Mouse (Mus musculus): ENCODE results near the gene Gabpa. TPM values are rescaled to one million over a fixed set of nuclear protein-coding genes. Genes with fewer than 3 reads are reported as not detected.

The Gabpa gene
- polyA plus RNA-seq, 1 experiment, result 68.9 TPM

- peaks cover 20% of the 10 kb centered on the region for H3K4me1 ChIP-seq (ENCODE audit: control insufficient read depth, insufficient read depth, insufficient read length, low read length)
- no peak overlapping the region for H3K4me3 ChIP-seq (ENCODE audit: insufficient read depth, low read depth, low read length)
- H3K27ac ChIP-seq (replicated peaks; ENCODE audit: low read depth, low read length), result peak overlapping the region; percentile 78
Measured at GRCm38 (mm10) chr16:84825009-84825408, 9.7 kb upstream of the Gabpa start.

GRCm38 (mm10) chr16:84831696-84832095 is 3.0 kb upstream of the Gabpa start:
- H3K4me1 ChIP-seq (ENCODE audit: control insufficient read depth, insufficient read depth, insufficient read length, low read length), result peaks cover 11% of the 10 kb centered on the region
- no peak overlapping the region for H3K4me3 ChIP-seq (ENCODE audit: insufficient read depth, low read depth, low read length)
- peak overlapping the region; percentile 96 for H3K27ac ChIP-seq (replicated peaks; ENCODE audit: low read depth, low read length)

- Histone ChIP-seq H3K4me3 (ENCODE audit: insufficient read depth, low read depth, low read length) (no peak overlapping the region), H3K4me1 (ENCODE audit: control insufficient read depth, insufficient read depth, insufficient read length, low read length) (peaks cover 17% of the 10 kb centered on the region), H3K27ac (replicated peaks; ENCODE audit: low read depth, low read length) (no peak overlapping the region; the same call in 1 of the 2 replicates)
Measured at GRCm38 (mm10) chr16:84832736-84833135, 2.0 kb upstream of the Gabpa start.

GRCm38 (mm10) chr16:84834344-84834743 is 381 bp upstream of the Gabpa start:
- peaks cover 17% of the 10 kb centered on the region for H3K4me1 ChIP-seq (ENCODE audit: control insufficient read depth, insufficient read depth, insufficient read length, low read length)
- H3K4me3 ChIP-seq (ENCODE audit: insufficient read depth, low read depth, low read length), result peak overlapping the region; percentile 99
- peak overlapping the region; percentile 99 for H3K27ac ChIP-seq (replicated peaks; ENCODE audit: low read depth, low read length)

- peaks cover 13% of the 10 kb centered on the region for H3K4me1 ChIP-seq (ENCODE audit: control insufficient read depth, insufficient read depth, insufficient read length, low read length)
- H3K27ac ChIP-seq (replicated peaks; ENCODE audit: low read depth, low read length), result peak within 1 kb of the TSS; percentile 99
- peak within 1 kb of the TSS; percentile 99 for H3K4me3 ChIP-seq (ENCODE audit: insufficient read depth, low read depth, low read length)
Measured at GRCm38 (mm10) chr16:84835441-84835822, 707 bp downstream of the Gabpa start, which contains the start of gene Atp5j. Atp5j (minus strand) TSS chr16:84835625.

GRCm38 (mm10) chr16:84835823-84836743 is 1.4 kb downstream of the Gabpa start:
- Histone ChIP-seq H3K4me3 (ENCODE audit: insufficient read depth, low read depth, low read length) (peak overlapping the region; percentile 99), H3K27ac (replicated peaks; ENCODE audit: low read depth, low read length) (peak overlapping the region; percentile 96), H3K4me1 (ENCODE audit: control insufficient read depth, insufficient read depth, insufficient read length, low read length) (peaks cover 13% of the 10 kb centered on the region)

GRCm38 (mm10) chr16:84838576-84838975 is 3.9 kb downstream of the Gabpa start:
- H3K27ac ChIP-seq (replicated peaks; ENCODE audit: low read depth, low read length), result no peak overlapping the region
- H3K4me1 ChIP-seq (ENCODE audit: control insufficient read depth, insufficient read depth, insufficient read length, low read length), result 0 out of 2 replicates have a peak, but pooled peaks cover 6% of the 10 kb centered on the region
- no peak overlapping the region for H3K4me3 ChIP-seq (ENCODE audit: insufficient read depth, low read depth, low read length)

GRCm38 (mm10) chr16:84853492-84853891 is 18.8 kb downstream of the Gabpa start:
- Histone ChIP-seq H3K4me1 (ENCODE audit: control insufficient read depth, insufficient read depth, insufficient read length, low read length) (no peaks in the 10 kb centered on the region), H3K27ac (replicated peaks; ENCODE audit: low read depth, low read length) (no peak overlapping the region), H3K4me3 (ENCODE audit: insufficient read depth, low read depth, low read length) (no peak overlapping the region)

- H3K27ac ChIP-seq (replicated peaks; ENCODE audit: low read depth, low read length), result no peak overlapping the region
- H3K4me1 ChIP-seq (ENCODE audit: control insufficient read depth, insufficient read depth, insufficient read length, low read length), result no peaks in the 10 kb centered on the region
- no peak overlapping the region for H3K4me3 ChIP-seq (ENCODE audit: insufficient read depth, low read depth, low read length)
Measured at GRCm38 (mm10) chr16:84864656-84865055, 29.9 kb downstream of the Gabpa start.

GRCm38 (mm10) chr16:84873805-84874204 is 39.1 kb downstream of the Gabpa start:
- Histone ChIP-seq H3K4me1 (ENCODE audit: control insufficient read depth, insufficient read depth, insufficient read length, low read length) (no peaks in the 10 kb centered on the region), H3K27ac (replicated peaks; ENCODE audit: low read depth, low read length) (no peak overlapping the region), H3K4me3 (ENCODE audit: insufficient read depth, low read depth, low read length) (no peak overlapping the region)

GRCm38 (mm10) chr16:84875012-84875717 is 40.4 kb downstream of the Gabpa start:
- no peak overlapping the region for H3K4me3 ChIP-seq (ENCODE audit: insufficient read depth, low read depth, low read length)

GRCm38 (mm10) chr16:84875718-84876035 is 41.0 kb downstream of the Gabpa start:
- H3K27ac ChIP-seq (replicated peaks; ENCODE audit: low read depth, low read length), result no peak overlapping the region
- H3K4me3 ChIP-seq (ENCODE audit: insufficient read depth, low read depth, low read length), result no peak overlapping the region
- H3K4me1 ChIP-seq (ENCODE audit: control insufficient read depth, insufficient read depth, insufficient read length, low read length), result no peaks in the 10 kb centered on the region

More at GRCm38 (mm10) chr16:84875012-84875717, 40.4 kb downstream of the Gabpa start:
- Histone ChIP-seq H3K27ac (replicated peaks; ENCODE audit: low read depth, low read length) (no peak overlapping the region), H3K4me1 (ENCODE audit: control insufficient read depth, insufficient read depth, insufficient read length, low read length) (no peaks in the 10 kb centered on the region)

GRCm38 (mm10) chr16:84876082-84876481 is 41.4 kb downstream of the Gabpa start:
- no peaks in the 10 kb centered on the region for H3K4me1 ChIP-seq (ENCODE audit: control insufficient read depth, insufficient read depth, insufficient read length, low read length)
- no peak overlapping the region for H3K4me3 ChIP-seq (ENCODE audit: insufficient read depth, low read depth, low read length)
- no peak overlapping the region for H3K27ac ChIP-seq (replicated peaks; ENCODE audit: low read depth, low read length)

- Histone ChIP-seq H3K4me3 (ENCODE audit: insufficient read depth, low read depth, low read length) (no peak overlapping the region), H3K4me1 (ENCODE audit: control insufficient read depth, insufficient read depth, insufficient read length, low read length) (no peaks in the 10 kb centered on the region), H3K27ac (replicated peaks; ENCODE audit: low read depth, low read length) (no peak overlapping the region)
Measured at GRCm38 (mm10) chr16:84879146-84879545, 44.4 kb downstream of the Gabpa start.

GRCm38 (mm10) chr16:84881168-84881567 is 46.4 kb downstream of the Gabpa start:
- Histone ChIP-seq H3K4me3 (ENCODE audit: insufficient read depth, low read depth, low read length) (no peak overlapping the region), H3K4me1 (ENCODE audit: control insufficient read depth, insufficient read depth, insufficient read length, low read length) (no peaks in the 10 kb centered on the region)

More at GRCm38 (mm10) chr16:84881168-84881567, 46.4 kb downstream of the Gabpa start:
- no peak overlapping the region for H3K27ac ChIP-seq (replicated peaks; ENCODE audit: low read depth, low read length)
